Mouse (Mus musculus) gastrocnemius, postnatal 4 days (tissue): ENCODE measurements at regions not wholly inside any gene's neighbourhood (a gene's known extent, or its start where the extent isn't known, plus 50 kb on each side); places are given as distances from the start of the nearest gene placed in this dataset.

Experiments
- DNase-seq, 2 experiments: peaks; one replicate each; pipeline ENCODE4 v3.0.0; 2021 to 2022; ENCODE audit warnings: low spot score in 2 of 2, mixed read lengths in 2 of 2

DNA sequence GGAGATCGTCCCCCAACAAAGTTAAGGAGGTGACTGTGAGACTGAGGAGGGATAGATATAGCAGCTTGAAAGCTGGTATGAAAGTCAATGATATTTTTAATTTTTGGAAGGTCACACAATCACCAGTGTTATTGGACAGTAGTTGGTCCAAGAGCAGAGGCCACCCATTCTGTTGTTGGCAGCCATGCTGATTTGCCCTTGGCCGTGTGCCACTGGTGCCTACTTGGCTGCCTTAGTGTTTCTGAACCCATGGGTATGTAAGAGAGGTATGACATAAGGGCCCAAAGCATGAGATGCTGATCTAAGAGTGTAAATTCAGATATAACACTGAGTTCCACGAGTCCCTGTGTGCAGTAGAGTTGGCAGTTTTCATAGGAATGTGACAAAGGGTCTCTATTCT lies 153.7 kb downstream of the Pax1 start:
- DNase-seq, result no peak

DNA sequence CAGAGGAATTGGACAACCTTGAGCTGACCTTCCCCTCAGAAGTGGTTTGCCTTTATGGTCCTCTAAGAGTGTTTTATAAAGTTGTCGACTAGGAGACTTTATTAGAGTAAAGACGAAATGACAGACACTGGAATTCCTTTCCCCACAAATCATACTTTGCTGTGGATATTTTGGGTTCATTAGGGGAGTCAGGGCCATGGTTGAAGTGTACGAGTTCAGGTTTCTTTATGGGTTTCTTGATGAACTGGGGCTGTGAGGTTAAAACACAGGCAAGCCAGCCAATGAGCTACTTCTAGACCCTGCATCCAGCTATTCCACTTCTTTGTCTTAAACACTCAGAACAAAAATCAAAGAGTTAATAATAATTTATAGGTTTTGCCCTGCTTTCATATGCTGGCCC lies 153.0 kb downstream of the Pax1 start:
- DNase-seq, result no peak

DNA sequence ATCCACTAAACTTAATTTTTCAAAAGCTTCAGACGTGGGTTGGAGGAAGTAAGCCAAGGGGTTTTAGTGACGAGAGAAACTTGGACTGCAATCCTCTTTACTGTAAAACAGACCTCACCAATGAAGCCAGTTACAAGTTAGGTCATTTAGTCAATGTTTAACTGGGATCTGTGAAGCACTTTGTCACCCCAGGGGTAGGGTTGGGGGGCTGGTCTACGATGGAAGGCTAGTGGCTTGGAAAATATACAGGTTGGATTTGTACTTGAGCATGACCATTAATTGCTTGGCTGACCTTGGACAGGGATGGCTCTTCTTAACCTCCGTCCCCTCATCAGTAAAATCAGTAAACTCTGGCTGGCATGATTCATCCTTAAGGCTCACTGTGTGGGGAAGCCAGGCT lies 142.2 kb downstream of the Pax1 start:
- DNase-seq, result no peak

DNA sequence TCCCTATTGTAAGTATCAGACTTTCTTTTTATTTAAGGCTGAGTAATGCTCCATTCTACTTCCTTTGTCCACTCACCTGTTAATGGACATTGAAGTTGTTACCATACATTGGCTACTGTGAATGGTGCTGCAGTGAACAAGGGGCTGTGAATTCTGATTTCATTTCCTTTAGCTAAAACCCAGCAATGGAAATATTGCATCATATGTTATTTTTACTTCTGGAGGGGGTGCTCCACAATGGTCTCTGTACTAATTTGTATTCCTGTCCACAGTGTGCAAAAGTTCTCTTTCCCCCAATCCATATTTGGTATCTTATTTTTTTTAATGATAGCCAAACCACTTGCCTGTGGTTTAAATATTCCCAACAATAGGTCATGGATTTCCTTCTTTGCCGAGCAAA lies 137.0 kb downstream of the Pax1 start:
- DNase-seq, result no peak

DNA sequence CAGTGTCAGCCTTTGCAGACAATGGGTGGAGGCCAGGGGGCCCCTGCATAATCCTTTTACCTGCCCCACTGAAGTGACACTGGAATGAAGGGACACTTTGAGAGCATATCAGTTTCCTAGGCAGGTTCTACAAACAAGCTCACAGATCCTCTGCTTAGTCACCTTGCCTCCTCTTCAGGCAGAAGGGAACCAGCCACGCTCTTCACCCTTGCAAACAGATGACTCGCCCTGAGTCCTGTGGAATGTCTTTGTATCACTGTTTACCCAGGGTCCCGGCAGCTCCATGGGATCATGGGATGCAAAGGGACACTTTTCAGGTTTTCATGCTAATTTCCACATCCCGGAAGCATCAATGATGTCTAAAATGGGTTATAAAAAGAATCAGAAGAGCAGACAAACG lies 94.2 kb downstream of the Pax1 start:
- DNase-seq, result no peak

DNA sequence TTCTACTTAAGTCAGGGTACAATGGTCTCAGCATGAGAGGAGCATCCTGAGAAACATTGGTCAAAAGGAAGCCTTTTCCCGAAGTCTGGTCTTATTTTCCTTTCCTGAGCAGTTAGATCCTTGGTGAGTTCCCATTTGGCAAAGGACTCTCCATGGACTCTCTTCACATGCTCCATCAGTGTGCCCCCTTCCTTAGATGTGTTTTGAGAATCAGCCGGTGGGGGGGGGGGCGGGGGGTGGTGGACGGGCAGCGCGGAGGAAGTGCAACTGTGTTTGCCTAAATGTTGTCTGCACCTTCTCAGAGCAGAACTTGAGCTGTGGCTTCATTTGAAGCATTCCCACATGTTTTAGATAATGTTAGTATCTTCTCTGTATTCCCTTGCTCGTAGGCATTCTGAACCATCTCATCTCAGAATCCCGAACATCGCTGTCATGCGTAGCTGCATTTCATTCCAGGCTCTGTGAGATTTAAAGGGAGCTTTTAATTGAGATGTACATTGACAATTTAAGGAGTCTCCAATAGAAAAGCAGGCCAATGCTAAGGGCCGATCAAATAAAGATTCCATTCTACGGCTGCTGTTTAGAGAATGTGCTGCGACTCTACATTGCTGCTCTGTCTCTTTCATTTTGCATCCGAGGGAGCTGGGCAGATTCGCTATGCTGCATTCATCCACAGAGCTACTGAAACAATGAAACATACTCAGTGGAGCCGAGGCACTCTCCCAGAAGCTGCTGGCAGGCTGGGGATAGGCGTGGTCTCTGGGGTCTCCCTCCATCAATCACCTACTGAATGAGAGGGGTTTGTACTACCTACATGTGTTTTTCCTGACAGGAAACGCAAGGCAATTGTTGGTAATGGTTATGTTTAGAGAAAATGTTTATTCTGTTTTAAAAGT lies 92.9 kb downstream of the Pax1 start:
- DNase-seq, result no peak
